Mouse (Mus musculus): ENCODE results near the gene Cep78.

Cep78 gene

DNA sequence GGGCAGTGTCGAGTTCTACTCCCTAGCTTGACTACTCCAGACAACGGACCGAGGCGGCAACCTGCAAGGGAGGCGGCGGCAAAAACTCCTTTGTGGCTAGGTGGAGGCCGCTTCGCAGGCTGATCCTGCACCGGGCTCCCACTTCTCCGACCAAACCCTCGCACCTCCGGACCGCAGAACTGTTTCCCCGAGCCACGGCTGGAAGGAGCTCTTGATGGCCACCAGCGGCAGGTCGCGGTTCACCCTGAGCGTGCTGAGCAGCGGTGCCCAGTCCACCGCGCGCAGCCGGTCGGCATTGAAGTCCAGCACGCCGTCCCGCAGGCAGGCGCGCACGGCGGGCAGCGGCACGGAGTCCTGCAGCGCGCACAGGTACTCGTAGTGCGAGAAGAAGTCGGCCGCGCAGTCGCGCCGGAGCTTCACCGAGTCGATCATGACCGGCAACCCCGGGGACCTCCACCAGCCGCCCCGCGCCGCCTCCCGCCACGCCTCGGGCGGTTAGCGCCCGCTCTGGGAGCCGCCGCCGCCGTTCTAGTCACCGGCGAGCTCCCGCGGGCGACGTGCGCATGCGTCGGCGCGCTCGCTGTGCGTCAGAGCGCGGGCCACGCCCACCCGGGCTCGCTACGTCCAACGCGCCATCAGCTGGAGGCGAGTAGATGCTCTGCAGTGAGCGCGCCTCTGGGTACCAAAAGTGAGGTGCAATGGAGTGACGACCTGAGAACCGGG is at the start of gene Cep78:
Gene Cep78, minus strand, starts transcription at position 541 of the 723 bp plus-strand sequence.
- peak; percentile 89 to 91 for DNase-seq (ENCODE audit: low spot score in 2 of 2)

DNA sequence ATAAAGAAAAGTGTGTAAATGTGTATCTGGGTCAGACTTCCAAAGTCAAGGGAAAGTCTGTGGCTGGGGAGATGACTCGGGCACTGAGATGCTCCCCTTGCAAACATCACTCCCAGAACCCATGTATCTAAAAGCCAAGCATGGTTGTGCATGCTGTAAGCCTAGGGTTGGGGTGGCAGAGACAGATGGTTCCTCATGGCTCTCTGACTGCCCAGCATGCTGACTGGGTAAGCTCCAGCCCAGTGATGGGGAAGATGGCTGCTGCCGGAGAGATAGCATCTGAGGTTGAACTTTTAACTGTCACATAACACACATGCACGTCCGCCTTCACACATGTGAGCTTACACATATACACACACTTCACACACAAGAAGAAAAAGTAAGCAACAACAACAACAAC is 46.5 kb upstream of the Cep78 start:
- no peak for DNase-seq (ENCODE audit: low spot score in 2 of 2)

DNA sequence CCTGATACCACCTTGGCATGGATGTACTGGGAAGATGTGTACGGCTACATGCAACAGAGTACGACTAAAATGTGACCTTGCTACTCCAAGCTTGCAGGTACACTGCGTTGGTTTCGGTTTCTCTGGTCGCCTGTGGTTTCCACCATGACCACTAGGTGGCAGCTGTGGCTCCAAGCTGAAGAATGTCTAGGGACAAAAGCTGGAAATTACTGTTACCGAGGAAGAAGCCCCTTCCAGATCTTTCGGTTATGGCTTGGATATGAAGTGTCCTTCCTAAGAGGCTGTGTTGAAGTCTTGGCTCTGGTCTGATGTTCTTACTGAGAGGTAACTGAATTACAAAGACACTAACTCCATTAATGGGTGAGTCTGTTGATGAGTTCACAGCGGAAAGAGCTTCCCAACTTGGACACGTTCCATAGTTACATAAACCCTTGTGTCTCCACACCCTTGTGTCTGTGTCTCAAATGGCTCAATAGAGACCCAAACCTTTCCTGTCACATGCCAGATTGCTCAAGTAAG is 44.5 kb upstream of the Cep78 start:
- peak; percentile 34 to 59 for DNase-seq (ENCODE audit: low spot score in 2 of 2)

DNA sequence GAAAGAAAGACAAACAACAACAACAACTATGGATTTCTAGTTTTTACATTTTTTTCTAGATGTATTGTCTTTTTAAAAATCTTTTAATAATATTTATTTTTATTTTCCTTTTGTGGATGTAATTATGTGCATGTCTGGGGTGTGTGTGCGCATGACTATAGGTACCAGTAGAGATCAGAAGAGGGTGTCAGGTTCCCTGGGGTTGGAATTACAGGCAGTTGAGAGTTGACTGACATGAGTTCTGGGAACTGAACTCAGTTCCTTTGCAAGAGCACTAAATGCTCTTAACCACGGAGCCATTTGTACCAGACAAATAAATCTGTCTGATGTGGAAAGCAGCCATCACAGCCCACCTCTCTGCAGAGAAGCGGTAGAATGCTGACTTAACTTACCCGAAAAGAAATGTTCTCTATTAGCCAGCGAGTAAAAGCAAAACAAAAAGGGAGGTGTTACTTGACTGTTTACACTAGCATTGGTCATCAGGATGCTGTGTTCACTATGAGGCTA is 44.0 kb upstream of the Cep78 start:
- DNase-seq (ENCODE audit: low spot score in 2 of 2): peak; percentile 5 to 16

DNA sequence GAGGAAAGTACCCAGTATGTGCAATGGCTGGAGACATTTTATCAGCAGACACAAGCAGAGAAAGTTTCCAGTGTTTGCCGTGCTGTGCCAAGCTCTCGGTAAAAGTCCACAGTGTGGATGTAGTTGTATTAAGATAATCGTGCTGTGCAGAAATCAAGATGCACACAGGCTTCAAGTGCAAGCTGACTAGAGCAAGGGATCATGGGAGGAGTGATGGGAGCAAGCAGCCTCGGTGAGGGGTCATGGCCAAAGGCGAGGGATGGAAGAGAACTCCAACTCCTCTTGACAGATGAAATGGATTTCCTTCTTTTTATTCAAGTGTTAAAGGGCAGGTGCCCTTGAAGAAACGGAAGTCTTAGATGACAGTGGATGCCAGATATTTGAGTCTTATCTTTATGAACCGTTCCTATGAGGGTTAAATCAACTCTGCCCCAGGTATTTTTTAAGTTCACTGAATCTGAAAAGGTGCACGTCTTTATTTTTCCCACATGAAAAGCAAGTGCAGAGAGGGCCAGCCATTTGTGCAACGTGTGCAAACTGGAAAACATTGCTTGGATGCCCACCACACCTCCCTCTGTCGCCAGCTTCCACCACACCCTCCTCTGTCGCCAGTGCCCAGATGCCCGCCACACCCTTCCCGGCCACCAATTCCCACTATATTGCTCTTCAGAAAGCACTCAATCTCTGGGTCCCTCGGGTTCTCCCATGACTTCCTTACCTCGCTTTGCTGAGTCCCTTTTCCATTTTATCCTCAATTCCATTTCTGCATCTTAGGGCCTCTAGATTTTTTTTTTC is 43.3 kb upstream of the Cep78 start:
- no peak for DNase-seq (ENCODE audit: low spot score in 2 of 2)

DNA sequence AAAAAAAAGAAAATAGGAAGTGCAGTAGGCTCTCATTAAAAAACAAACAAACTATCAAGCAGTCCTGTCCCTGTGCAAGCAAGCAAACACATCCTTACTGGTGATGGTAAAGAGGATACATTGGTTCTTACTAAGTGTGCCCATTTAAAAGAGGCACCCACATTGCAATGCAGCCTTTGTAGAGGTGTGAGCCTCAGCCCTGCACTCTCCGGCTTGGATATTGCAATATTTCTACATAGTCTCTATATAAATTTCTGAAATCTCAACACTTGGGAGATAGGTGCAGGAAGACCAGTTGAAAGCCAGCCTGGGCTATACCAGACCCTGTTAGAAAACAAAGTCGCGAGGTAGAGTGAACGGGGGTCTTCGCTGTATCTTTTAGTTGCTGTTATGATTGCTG is 41.5 kb upstream of the Cep78 start:
- DNase-seq (ENCODE audit: low spot score in 2 of 2): no peak

DNA sequence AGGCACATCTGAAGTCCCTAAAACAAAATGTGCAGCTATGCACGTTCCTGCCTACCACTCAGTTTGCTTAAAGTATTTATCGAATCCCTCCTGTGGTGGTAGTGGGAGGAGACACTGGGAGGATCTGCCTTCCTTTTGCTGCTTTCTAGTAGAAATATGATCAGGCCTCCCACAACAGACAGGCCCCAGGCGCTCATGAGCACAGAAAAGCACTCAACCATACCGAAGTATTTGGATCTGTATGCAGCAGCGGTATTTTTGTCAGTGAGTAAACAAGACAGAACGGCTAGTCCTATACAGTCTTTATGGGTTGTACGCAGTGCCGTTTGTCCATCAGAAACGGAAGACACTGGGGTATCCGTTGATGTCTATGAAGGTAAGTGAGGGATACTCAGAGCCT is 37.4 kb upstream of the Cep78 start:
- no peak for DNase-seq (ENCODE audit: low spot score in 2 of 2)

DNA sequence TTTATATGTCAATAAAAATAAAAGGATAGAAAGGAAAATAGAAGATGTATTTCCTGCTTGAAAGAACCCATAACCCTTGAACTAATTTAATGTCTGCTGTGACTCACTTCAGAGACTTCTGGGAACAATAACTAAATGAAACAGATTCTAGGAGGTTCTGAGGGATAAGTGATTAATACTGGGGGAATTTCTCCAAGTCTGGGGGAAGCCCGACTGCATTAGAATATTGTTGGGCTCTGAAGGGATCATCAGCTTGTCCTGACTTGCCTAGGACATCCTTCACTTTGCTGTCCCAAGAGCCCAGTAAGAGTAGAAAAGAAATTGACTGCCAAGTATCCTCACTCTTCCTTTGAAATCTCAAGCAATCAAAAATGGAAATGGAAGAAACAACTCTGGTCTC is 31.4 kb upstream of the Cep78 start:
- DNase-seq (ENCODE audit: low spot score in 2 of 2): no peak

DNA sequence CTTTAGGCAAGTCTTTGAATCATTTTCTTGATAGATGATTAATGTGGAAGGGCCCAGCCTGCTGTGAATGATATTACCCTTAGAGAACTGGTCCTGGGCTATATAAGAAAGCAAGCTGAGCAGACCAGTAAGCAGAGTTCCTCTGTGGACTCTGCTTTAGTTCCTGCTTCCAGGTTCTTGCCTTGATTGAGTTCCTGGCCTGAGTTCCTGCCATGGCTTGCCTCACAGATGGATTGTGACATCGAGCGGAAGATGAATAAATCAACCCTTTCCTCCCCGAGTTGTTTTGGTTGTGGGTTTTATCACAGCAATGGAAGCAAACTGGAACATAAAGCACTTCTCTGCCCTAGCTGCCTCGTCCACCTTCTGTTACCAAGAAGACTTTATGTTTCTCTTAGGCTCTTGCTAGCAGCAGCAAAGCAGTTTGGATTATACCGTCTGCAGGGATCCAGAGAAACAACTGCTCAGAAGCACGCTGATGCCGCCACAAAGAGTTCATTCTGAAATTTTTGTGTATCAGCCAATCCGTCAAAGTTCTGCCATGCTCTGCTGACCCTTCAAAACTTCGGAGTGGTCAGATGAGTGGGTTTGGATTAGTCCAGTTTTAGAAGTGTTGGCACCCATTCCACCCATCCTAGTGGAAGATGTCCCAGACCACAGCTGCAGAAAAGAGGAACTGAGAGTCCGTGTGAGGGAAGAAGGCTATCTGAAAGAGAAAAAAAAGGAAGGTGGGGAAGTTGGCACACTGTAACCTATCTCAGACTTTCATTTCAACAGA is 30.6 kb upstream of the Cep78 start:
- no peak for DNase-seq (ENCODE audit: low spot score in 2 of 2)

DNA sequence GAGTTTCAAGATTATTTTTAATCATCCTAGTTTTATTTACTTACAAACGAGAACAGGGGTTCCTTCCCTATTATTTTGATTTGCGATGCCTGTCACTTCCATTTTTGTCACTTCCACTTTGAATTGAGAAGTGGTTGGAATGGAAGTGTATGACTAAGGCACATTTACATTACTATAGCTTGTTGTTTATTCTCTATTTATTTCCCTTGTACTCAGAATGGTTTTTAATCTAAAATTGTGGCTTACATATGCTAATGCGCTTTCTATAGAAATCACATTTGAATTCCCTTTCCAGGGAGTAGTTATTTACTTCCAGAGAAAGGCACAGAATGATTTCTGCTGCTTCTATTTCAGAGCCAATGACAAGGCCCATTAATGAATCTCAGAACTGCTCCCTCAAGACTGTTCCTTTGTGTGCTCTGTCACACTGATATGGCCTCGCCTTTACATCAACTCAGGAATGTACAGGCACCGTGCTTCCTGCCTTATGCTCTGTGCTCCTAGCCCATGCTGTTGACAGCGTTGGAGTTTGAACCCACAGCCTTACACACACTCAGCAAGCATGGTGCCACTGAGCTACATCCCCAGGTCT is 25.1 kb upstream of the Cep78 start:
- no peak for DNase-seq (ENCODE audit: low spot score in 2 of 2)

DNA sequence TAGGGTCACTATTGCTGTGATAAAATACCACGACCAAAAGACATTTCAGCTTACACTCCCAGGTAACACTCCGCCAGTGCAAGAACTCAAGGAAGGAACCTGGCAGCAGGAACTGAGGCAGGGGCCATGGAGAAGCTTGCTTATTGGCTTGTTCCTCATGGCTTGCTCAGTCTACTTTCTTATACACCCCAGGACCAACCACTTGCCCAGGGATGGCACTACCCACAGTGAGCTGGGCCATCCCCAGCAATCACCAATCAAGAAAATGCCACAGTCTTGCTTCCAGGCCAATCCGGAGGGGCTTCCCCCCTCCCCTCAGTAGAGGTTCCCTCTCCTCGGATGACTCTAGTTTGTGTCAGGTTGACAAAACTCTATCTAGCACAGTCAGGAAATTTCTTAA is 24.3 kb upstream of the Cep78 start:
- no peak for DNase-seq (ENCODE audit: low spot score in 2 of 2)

DNA sequence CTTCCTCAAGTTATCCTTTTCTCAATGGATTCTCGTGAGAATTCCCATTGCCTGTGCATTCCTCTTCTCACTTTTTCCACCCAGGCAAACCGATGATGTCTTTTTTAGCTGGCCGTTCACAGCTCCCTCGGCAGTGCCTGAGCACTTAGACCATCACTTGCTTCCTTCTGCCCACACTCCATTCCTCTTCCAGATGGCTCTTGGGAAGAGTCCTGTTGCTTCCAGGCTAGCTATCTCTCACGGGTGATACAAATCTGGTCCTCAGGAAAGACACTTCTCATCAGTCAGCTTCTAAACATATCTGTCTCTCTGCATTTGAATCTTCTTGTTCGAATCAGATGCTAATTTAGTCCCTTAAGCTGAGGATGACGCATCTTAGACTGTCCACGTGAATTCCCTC is 22.3 kb upstream of the Cep78 start:
- peak; percentile 55 to 63 for DNase-seq (ENCODE audit: low spot score in 2 of 2)

DNA sequence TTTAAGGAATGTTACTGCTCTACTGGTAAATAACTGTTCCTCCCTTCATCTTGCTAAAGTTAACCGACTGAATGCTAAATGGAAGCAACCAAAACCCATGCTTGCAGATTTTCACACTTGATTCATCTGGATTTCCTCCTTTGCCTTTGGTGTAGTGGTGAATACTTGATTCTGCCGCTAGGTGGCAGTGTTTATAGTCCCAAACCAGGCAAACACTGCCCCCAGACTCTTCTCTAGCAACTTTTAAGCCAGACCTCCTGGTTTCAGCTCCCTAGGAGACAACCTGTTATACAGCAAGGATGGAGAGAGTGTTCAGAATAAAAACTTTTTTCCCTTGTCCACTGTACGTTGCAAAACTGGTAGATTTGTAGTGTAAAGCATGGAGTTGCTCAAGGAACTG is 13.4 kb upstream of the Cep78 start:
- peak; percentile 77 to 78 for DNase-seq (ENCODE audit: low spot score in 2 of 2)

DNA sequence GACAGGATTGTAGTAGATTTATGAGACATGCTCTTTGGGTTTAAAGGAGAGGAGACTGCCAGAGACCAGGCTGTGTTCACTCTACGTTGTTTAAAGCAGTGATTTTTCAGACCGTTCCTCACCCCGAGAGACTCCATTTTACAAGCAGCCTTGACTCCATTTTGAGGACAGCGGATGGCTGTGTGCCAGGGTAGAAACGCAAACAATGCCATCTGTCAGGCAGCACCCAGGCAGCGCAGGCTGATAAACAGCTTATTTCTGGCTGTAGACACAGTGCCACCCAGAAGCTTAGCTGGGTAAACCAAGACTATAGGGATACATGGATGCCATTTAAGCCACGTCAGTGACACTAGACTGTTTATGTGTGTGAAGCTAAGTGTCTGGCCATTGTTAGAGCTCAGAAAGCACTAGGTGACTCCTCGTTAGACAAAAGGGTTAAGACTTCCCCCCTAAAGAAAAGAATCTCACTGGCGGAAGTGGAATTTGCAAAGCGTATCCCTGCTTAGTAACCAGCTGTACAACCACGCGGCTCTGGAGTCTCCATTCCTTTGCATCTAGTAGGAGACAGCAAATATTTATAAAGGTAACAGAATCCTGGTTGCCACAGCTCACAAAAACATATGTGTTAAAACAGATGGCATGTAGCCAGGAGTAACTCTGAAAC is 12.2 kb upstream of the Cep78 start:
- peak; percentile 78 to 83 for DNase-seq (ENCODE audit: low spot score in 2 of 2)

DNA sequence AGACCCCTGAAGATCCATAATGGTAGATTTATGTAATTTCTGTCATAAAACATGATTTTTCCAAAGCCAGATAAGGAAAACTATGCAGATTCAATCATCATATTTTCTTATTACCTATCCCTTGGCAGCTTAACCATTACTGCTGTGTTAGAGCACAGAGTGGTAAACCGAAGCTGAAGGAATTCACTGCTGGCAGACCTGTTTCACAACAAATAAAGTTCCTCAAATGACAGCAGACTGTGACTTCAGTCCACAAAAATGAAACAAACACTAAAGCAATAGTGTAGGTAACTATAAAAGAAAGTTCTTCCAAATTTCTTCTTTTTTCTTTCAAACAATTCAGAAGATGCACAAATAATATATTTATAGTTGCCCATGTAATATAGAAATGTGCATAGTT is 5.3 kb upstream of the Cep78 start:
- DNase-seq (ENCODE audit: low spot score in 2 of 2): no peak

DNA sequence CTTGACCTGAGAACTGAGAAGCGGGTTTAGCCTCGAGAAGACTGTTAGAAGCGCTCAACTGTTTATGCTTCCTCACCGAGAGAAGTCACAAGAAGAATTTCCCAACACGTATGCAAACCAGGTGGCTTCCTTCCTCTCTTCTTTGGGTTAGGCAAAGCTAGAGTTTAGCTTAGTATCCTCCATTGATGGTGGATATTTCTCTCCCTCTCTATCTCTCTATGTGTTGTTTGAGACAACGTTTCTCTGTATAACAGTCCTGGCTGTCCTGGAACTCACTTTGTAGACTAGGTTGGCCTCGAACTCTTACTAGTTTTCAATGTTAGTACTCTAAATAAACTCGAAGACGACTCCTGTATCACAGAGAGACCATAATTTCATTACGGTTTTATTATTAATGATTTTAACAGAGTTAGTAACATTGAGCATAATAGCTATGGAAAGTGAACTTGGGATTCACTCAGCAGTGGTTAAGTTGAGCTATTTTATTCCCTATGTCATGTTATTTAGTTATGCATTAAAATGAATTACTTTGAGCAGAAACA is 454 bp upstream of the Cep78 start:
- no peak for DNase-seq (ENCODE audit: low spot score in 2 of 2)

DNA sequence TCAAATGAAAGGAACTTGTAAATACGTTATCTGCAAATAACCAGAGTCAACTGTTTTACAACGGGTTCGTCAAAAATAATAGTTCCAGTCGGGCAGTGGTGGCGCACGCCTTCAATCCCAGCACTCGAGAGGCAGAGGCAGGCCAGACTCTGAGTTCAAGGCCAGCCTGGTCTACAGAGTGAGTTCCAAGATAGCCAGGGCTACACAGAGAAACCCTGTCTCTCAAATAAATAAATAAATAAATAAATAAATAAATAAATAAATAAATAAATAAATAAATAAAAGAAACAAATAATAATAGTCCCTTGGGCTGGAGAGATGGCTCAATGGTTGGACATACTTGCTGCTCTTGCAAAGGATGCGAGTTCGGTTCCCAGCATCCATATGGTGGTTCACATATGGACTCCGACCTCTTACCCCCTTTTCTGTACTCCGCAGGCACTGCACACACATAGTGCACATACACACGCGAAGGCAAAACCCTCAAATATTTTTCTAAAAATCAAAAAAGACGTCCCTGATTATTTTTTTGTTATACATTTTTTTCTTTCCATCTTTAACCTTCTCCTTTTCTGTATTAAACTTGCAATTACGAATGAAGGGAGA is 947 bp downstream of the Cep78 start:
- DNase-seq (ENCODE audit: low spot score in 2 of 2): no peak

DNA sequence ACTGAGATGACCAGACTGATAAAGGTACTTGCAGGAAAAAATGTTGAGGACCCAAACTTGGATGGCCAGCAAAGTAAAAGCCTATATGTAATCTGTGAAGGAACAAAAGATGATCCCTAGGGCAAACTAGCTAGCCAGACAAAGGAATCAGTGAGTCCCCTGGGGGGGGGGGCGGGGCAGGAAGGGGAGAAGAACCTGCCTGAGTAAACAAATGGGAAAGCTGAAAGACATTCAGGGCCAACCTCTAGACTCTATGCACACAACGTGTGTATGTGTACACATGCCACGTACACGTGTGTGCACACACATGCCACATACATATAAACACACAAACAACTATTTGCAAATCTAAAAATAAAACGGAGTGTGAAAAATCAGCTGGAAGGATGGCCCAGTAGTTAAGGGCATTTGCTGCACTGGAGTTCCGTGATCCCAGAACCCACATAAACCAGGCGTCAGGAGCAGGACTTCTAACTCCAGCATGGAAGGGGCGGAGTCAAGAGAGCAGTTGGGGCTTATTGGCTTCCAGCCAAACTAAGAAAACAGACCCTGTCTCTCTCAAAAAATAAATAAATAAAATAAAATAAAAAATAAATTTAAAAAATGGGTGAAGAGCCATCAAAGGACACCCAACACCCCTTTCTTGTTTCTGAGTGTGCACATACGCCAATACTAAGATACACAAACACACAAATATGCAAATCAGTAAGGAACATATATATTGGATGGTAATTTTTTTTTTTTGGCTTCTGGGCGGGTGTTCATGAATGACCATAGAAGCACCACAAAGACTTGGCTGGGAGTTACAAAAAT is 1.7 kb downstream of the Cep78 start:
- DNase-seq (ENCODE audit: low spot score in 2 of 2): no peak

DNA sequence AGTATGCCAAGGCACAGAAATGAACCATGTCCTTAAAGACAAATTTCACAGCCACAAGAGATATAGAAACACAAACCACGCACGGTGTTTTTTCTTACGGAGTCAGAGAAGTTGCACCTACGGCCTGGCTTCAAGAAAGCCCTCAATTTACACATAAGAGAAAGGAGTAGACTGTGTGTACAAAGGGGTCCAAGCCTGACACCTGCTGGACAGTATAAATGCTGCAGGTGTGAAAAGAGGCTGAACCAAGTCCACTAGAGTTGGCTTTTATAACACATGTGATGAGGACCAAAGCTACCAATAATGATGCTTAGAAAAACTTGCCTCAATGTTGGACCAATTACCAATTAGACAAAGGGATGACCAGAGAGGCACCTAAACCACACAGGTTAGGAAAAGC is 2.9 kb downstream of the Cep78 start:
- DNase-seq (ENCODE audit: low spot score in 2 of 2): peak; percentile 56 to 74

DNA sequence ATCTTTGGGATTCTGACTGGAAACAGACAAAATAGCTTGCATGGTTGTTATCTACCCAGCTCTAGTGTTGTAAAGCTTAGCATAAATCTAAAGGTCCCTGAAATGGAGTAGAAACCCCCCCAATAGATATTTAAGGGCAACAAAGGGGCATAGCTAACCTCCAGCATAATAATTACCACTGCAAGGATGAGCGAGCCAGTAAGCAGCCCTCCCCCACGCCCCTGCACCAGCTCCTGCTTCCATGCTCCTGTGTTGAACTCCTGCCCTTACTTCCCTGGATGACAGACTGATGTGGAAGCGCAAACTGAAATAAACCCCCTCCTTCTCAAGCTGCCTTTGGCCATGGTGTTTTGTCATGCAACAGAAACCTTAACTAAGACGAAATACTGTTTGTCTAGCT is 11.4 kb downstream of the Cep78 start:
- DNase-seq (ENCODE audit: low spot score in 2 of 2): no peak
